Mouse (Mus musculus) midbrain, embryonic 13.5 days (tissue): ENCODE data around the gene Srd5a1. TPM values are rescaled to one million over a fixed set of nuclear protein-coding genes. Genes with fewer than 3 reads are reported as not detected.

Experiments
- ATAC-seq: fragments of 200-750 bp; cut with Nextera tagmentation; 2 replicates; pipeline ENCODE4 v1.8.0; 2017; ENCODE audit warnings: mild to moderate bottlenecking, moderate TSS enrichment, moderate library complexity
- H3K27ac ChIP-seq: fragments of 300-500 bp; sonication (generic); 2 replicates; pipeline ENCODE4 v1.5.1; 2015; ENCODE audit warnings: inconsistent platforms, mild to moderate bottlenecking, moderate library complexity
- H3K27me3 ChIP-seq: fragments of 300-500 bp; sonication (generic); 2 replicates; pipeline ENCODE4 v1.6.1; 2015; ENCODE audit warnings: mild to moderate bottlenecking, inconsistent platforms
- H3K36me3 ChIP-seq: fragments of 300-500 bp; sonication (generic); 2 replicates; pipeline ENCODE4 v1.6.1; 2015; ENCODE audit warnings: mild to moderate bottlenecking, inconsistent platforms
- H3K4me1 ChIP-seq: fragments of 300-500 bp; sonication (generic); replicated peaks from 2 replicates; pipeline ENCODE4 v1.6.1; 2015; ENCODE audit warnings: inconsistent platforms
- H3K4me2 ChIP-seq: fragments of 300-500 bp; sonication (generic); replicated peaks from 2 replicates; pipeline ENCODE4 v1.6.1; 2015; ENCODE audit warnings: moderate library complexity, mild to moderate bottlenecking, inconsistent platforms
- H3K4me3 ChIP-seq: fragments of 300-500 bp; sonication (generic); replicated peaks from 2 replicates; pipeline ENCODE4 v1.5.1; 2015; ENCODE audit warnings: mild to moderate bottlenecking, inconsistent platforms
- H3K9ac ChIP-seq: fragments of 300-500 bp; sonication (generic); replicated peaks from 2 replicates; pipeline ENCODE4 v1.6.1; 2015; ENCODE audit warnings: mild to moderate bottlenecking, inconsistent platforms
- H3K9me3 ChIP-seq: fragments of 300-500 bp; sonication (generic); 2 replicates; pipeline ENCODE4 v1.6.1; 2016; ENCODE audit warnings: mild to moderate bottlenecking, inconsistent platforms
- WGBS: fragments of 180-500 bp; shearing (Covaris S2); methylation state at CpG from one replicate; pipeline ENCODE4 v1.1.7; 2015; 5-methylcytosine and 5-hydroxymethylcytosine counted together
- polyA plus RNA-seq: library from polyadenylated mRNA; unstranded; fragments of >200 nt; fragmentation: Nextera tagmentation; extraction: Ambion mirVana; gene quantifications from 2 replicates; pipeline ENCODE4 v1.2.1, GENCODE M21; 2015

The Srd5a1 gene
- polyA plus RNA-seq, 1 experiment from 2014 or later, result 27.0 TPM

DNA sequence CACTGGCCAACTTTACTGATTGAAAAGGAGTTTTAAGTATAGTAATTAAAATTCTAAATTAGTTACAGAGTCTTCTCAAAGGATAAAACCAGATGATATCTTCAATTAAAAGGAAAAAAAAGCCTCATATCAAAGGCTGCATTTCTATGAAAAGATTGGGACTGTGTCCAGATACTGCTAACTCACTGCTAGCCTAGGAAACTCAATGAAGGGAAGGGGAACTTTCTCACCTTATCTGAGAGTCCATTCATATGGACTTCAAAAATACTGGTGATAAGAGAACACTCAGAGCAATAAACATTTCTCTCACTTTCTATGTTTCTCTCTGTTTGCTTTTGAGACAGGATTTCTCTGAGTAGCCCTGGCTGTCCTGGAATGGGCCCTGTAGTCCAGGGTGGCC is 46.7 kb downstream of the Srd5a1 start:
- no peak overlapping the region for H3K27ac ChIP-seq
- no peak overlapping the region for H3K4me2 ChIP-seq
- no peaks in the 10 kb centered on the region for H3K9me3 ChIP-seq
- no peaks in the 10 kb centered on the region for H3K27me3 ChIP-seq
- H3K36me3 ChIP-seq, result no peaks in the 10 kb centered on the region
- H3K4me3 ChIP-seq, result no peak overlapping the region
- no peak for ATAC-seq
- H3K9ac ChIP-seq, result no peak overlapping the region
- H3K4me1 ChIP-seq, result peaks cover 8% of the 10 kb centered on the region

GRCm38 (mm10) chr13:69563905-69564304 is 47.3 kb downstream of the Srd5a1 start:
- Histone ChIP-seq H3K9ac (no peak overlapping the region), H3K4me1 (peaks cover 15% of the 10 kb centered on the region), H3K36me3 (no peaks in the 10 kb centered on the region), H3K4me2 (no peak overlapping the region), H3K4me3 (no peak overlapping the region), H3K27ac (no peak overlapping the region), H3K27me3 (no peaks in the 10 kb centered on the region), H3K9me3 (no peaks in the 10 kb centered on the region)
- no peak for ATAC-seq
- 89% methylated on average over 3 of the region's 3 CpGs for WGBS

DNA sequence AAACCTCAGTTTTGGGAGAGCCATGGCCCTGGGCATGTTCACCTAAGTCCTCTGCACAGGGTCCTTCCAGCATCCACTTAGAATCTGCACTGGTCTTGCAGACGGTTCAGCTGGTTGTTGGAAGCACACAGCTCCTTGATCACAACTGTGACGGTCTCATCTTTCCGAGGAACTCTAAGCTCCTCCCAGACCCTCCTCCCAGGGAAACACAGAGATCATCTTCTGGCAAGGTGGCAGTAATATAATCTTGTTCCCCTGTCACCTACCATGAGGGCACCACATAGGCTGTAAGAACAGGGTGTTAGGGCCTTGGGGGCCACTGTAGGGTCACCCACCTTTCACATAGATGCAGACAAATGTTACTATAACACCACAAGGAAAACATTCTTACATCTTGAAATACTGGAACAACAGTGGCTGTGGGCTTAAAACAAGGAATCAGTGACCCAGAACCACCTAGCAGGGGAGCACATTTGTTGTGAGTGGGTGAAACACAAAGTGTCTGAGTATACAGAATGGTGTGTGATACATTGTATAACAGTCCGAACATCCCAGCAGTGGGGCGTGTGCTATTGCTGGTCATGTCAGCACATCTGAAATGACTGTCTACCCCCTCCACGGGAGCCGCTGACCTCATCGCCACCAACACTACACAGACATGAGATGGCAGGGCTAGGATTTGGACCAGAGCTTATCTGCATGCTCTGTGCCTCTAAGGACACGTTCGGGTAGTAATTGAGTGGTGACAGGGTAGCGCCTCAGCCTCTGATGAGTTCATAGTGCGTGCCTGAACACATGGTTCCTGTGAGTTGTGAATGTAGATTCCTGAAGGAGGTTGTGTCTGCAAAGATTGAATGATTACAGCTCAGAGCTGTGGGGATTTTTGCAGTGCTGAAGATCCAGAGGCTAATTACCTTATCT is 48.3 kb downstream of the Srd5a1 start:
- H3K9me3 ChIP-seq, result no peaks in the 10 kb centered on the region
- 69% methylated on average over 12 of the region's 12 CpGs for WGBS

GRCm38 (mm10) chr13:69562004-69562403 is 49.2 kb downstream of the Srd5a1 start:
- Histone ChIP-seq H3K27me3 (no peaks in the 10 kb centered on the region), H3K4me1 (peaks cover 22% of the 10 kb centered on the region), H3K4me2 (no peak overlapping the region), H3K36me3 (no peaks in the 10 kb centered on the region), H3K4me3 (no peak overlapping the region), H3K9me3 (no peaks in the 10 kb centered on the region), H3K27ac (no peak overlapping the region), H3K9ac (no peak overlapping the region)
- WGBS, result 82% methylated on average over 9 of the region's 9 CpGs
- no peak for ATAC-seq

More for the DNA sequence above, 48.3 kb downstream of the Srd5a1 start:
- Histone ChIP-seq H3K36me3 (no peaks in the 10 kb centered on the region), H3K4me2 (no peak overlapping the region), H3K4me1 (peaks cover 22% of the 10 kb centered on the region), H3K9ac (no peak overlapping the region), H3K27me3 (no peaks in the 10 kb centered on the region), H3K4me3 (no peak overlapping the region), H3K27ac (no peak overlapping the region)
- no peak for ATAC-seq

DNA sequence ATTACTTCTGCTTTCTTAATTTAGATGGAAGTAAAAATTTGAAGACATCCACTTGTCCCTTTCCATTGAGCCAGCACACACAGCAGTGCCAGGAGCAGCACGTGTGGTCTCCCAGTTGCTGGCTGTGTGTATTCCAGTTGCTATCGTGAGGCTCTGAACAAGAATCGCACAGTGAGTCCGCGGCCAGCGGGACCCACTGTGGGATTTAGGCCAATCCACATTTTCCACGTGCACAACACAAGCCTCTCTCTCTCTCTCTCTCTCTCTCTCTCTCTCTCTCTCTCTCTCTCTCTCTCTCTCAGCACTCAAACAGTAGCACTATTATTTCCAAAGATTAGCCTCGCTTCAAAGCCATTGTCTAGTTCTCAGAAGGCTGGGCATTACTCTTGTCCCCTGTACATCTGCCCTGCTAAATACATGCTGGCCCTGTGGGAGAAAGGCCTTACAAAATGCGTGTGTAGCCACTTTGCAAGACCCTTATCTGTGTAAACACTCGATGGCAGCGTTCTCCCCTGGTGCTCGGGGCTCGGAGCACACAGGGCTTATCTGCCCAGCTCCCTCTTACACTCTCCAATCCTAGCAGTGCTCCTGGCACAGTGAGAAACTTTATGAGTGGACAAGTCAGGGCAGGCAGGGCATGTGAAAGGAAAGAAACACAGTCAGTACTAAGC is 51.8 kb downstream of the Srd5a1 start:
- WGBS, result 12% methylated on average over 13 of the region's 13 CpGs
- peaks cover 22% of the 10 kb centered on the region for H3K4me1 ChIP-seq
- H3K9me3 ChIP-seq, result no peaks in the 10 kb centered on the region
- H3K36me3 ChIP-seq, result no peaks in the 10 kb centered on the region
- H3K27me3 ChIP-seq, result no peaks in the 10 kb centered on the region
- peak overlapping the region; percentile 22; the same call in 1 of the 2 replicates for H3K4me2 ChIP-seq
- H3K27ac ChIP-seq, result peak overlapping the region; percentile 71
- no peak overlapping the region for H3K9ac ChIP-seq
- ATAC-seq, result peak; percentile 85
- no peak overlapping the region for H3K4me3 ChIP-seq

GRCm38 (mm10) chr13:69558098-69558660 is 53.1 kb downstream of the Srd5a1 start:
- peaks cover 22% of the 10 kb centered on the region for H3K4me1 ChIP-seq
- WGBS, result 70% methylated on average over 6 of the region's 6 CpGs
- no peak for ATAC-seq
- H3K4me3 ChIP-seq, result no peak overlapping the region
- H3K36me3 ChIP-seq, result no peaks in the 10 kb centered on the region
- H3K4me2 ChIP-seq, result no peak overlapping the region
- H3K27me3 ChIP-seq, result no peaks in the 10 kb centered on the region
- H3K9ac ChIP-seq, result no peak overlapping the region
- 0 out of 2 replicates have a peak overlapping the region, but pooled peaks have one; percentile 5 for H3K27ac ChIP-seq
- no peaks in the 10 kb centered on the region for H3K9me3 ChIP-seq

DNA sequence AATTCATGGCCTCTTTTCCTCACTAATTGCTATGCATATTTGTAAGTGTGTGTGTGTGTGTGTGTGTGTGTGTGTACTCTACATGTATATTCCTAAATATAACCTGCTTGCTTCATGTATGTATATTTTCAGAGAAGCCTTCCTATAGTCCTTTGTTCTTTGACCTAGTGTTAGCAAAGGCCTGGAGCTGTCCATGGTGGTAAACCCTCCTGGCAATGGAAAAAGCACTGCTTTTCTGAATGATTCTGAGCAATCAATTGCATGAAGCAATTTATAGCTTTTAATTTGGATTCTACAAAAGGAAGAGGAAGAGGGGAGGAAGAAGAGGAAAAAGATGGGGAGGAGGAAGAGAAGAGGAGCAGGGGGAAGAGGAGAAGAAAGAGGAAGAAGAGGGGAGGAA is 54.5 kb downstream of the Srd5a1 start:
- ATAC-seq, result no peak
- no peak overlapping the region for H3K9ac ChIP-seq
- H3K27me3 ChIP-seq, result no peaks in the 10 kb centered on the region
- H3K4me2 ChIP-seq, result no peak overlapping the region
- H3K4me1 ChIP-seq, result peaks cover 22% of the 10 kb centered on the region
- H3K27ac ChIP-seq, result no peak overlapping the region
- H3K4me3 ChIP-seq, result no peak overlapping the region
- no peaks in the 10 kb centered on the region for H3K36me3 ChIP-seq
- no peaks in the 10 kb centered on the region for H3K9me3 ChIP-seq

DNA sequence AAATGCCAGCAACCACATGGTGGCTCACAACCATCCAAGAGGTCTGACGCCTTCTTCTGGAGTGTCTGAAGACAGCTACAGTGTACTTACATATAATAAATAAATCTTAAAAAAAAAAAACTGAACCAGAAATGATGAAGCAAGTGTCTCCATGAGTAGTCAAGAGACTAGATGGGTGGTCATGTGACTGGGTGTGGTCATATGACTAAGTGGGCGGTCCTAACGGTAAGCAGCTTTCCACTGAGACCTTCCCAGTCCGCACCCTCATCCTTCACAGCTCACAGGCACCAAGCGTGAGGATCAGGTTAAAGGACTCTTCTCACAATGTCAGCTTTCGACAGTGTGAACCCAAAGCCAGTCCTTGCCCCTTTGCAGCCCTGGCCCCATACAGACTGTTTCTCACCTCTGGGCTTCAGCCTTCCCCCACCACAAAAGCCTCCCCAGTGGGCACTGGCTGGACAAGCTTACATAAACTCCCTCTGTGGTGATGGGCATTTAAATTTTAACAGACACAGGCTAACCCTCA is 55.2 kb downstream of the Srd5a1 start:
- Histone ChIP-seq H3K4me3 (no peak overlapping the region), H3K9ac (no peak overlapping the region), H3K36me3 (no peaks in the 10 kb centered on the region), H3K4me2 (no peak overlapping the region), H3K9me3 (no peaks in the 10 kb centered on the region), H3K27me3 (no peaks in the 10 kb centered on the region), H3K4me1 (peaks cover 22% of the 10 kb centered on the region), H3K27ac (no peak overlapping the region)
- WGBS, result 86% methylated on average over 6 of the region's 6 CpGs
- ATAC-seq, result no peak

DNA sequence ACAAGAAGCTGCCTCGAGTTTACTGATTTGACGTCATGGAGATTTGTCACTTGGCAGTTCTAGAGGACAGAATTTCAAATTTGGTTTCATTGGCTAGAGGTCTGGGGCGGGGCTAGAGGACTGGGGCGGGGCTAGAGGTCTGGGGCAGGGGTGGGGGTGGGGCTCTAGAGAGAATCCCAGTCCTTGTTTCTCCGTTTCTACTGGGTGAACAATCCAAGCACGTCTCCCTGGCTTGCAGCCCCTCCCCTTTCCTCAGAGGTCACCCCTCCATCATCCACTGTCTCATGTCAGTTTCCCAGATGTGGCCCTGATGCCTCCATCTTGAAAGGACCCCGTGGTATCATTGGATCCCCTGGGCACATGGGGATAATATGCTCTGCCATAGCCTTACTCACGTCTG is 56.2 kb downstream of the Srd5a1 start:
- Histone ChIP-seq H3K4me2 (no peak overlapping the region), H3K27me3 (no peaks in the 10 kb centered on the region), H3K9me3 (no peaks in the 10 kb centered on the region), H3K4me3 (no peak overlapping the region), H3K4me1 (peaks cover 18% of the 10 kb centered on the region), H3K36me3 (no peaks in the 10 kb centered on the region), H3K27ac (no peak overlapping the region), H3K9ac (no peak overlapping the region)
- 31% methylated on average over 8 of the region's 8 CpGs for WGBS
- ATAC-seq, result no peak

GRCm38 (mm10) chr13:69554255-69554654 is 57.0 kb downstream of the Srd5a1 start:
- Histone ChIP-seq H3K9me3 (no peaks in the 10 kb centered on the region), H3K36me3 (no peaks in the 10 kb centered on the region), H3K4me3 (no peak overlapping the region), H3K4me1 (peaks cover 10% of the 10 kb centered on the region), H3K27ac (no peak overlapping the region), H3K9ac (no peak overlapping the region), H3K27me3 (no peaks in the 10 kb centered on the region), H3K4me2 (no peak overlapping the region)
- WGBS, result 86% methylated on average over 9 of the region's 9 CpGs
- ATAC-seq, result no peak

- no peaks in the 10 kb centered on the region for H3K9me3 ChIP-seq
- H3K27me3 ChIP-seq, result no peaks in the 10 kb centered on the region
- 21% methylated on average over 5 of the region's 5 CpGs for WGBS
- H3K36me3 ChIP-seq, result no peaks in the 10 kb centered on the region
- no peak for ATAC-seq
- H3K4me2 ChIP-seq, result no peak overlapping the region
- no peak overlapping the region for H3K9ac ChIP-seq
- peaks cover under 1% of the 10 kb centered on the region; the same call in 1 of the 2 replicates for H3K4me1 ChIP-seq
- H3K4me3 ChIP-seq, result no peak overlapping the region
- H3K27ac ChIP-seq, result no peak overlapping the region
These were observed 58.2 kb downstream of the Srd5a1 start for GRCm38 (mm10) chr13:69553024-69553423.

DNA sequence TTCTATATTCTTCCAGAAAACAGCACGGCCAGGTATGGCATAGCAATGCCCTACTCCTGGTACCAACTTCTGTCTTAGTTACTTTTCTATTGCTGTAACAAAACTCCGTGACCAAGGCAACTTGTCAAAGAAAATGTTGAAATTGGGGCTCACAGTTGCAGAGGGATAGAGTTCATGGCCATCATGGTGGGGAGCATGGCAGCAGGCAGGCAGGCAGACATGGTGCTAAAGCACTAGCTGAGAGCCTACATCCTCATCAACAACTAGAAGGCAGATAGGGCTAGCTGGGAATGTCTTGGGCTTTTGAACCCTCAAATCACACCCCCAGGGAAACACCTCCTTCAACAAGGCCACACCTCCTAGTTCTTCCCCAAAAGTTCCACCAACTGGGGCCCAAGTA is 60.4 kb downstream of the Srd5a1 start:
- Histone ChIP-seq H3K36me3 (no peaks in the 10 kb centered on the region), H3K27me3 (no peaks in the 10 kb centered on the region), H3K4me3 (no peak overlapping the region), H3K9me3 (no peaks in the 10 kb centered on the region), H3K9ac (no peak overlapping the region), H3K4me1 (no peaks in the 10 kb centered on the region), H3K4me2 (no peak overlapping the region), H3K27ac (no peak overlapping the region)
- ATAC-seq, result no peak
- WGBS, result 85% methylated on average over 2 of the region's 2 CpGs
